In the genomic region with DNA sequence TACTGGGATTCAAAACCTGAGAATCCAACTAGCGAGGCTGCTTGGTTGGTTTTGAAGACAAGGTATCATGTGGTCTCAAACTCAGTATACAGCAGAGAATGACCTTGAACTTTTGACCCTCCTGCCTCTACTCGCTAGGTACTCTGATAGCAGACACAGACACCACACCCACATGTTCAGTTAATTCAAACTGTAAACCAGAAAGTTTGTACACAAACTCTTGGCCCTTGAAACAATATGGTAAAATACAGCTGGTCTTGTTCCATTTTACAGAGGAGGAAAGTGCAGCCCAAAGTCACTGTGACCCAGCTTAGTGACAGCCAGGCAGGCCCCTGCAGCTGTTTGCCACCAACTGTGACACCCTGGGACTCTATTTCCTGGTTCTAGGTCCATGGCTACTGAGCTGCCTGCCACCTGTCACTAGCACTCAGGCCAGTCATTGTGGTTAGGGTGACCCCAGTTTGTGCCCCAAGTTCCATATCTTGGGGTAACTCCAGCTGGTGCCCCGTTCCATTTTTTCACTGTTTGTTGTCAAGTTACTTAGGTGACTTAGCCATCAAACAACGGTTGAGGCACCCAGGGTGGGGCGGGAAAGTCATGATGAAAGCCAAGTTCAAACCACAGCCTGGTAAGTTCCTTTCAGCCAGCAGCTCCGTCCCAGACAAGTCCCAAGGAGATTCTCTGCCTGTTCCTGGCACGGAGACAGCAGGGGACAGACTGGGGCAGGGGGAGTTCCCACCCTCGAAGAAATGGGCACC, we compare ENCODE assay signal across 8 mouse cellular contexts. TPM values are rescaled to one million over a fixed set of nuclear protein-coding genes. Genes with fewer than 3 reads are reported as not detected.
DNase-seq lines count a peak whose midpoint lies in the region; ATAC-seq and TF ChIP-seq lines count a peak whose summit lies in the region.

No protein-coding gene starts in this region.

- H3K9me3 ChIP-seq in stomach, embryonic 14.5 days (ENCODE audit: control insufficient read depth, low read depth, low read length), result no peaks in the 10 kb centered on the region

- no peak overlapping the region for H3K9ac ChIP-seq in stomach, embryonic 14.5 days (replicated peaks; ENCODE audit: low read depth, low read length)

- peaks cover 55% of the 10 kb centered on the region; the same call in 1 of the 2 replicates for H3K79me2 ChIP-seq in macrophage (ENCODE audit: inconsistent target)

- no peak for ATAC-seq in stomach, embryonic 14.5 days (ENCODE audit: insufficient number of reproducible peaks, insufficient read depth, low FRiP score, low read depth)

- H3K4me2 ChIP-seq in stomach, embryonic 14.5 days (replicated peaks; ENCODE audit: low read depth, low read length), result peak overlapping the region; percentile 87

- peak overlapping the region; percentile 97 for H3K27ac ChIP-seq in gastrocnemius, adult 2 months
- peak overlapping the region; percentile 93 for H3K27ac ChIP-seq in brown adipose tissue, adult 24 weeks (replicated peaks; ENCODE audit: low read depth, low read length)
- 0 out of 2 replicates have a peak overlapping the region, but pooled peaks have one; percentile 40 for H3K27ac ChIP-seq in macrophage
- peak overlapping the region; percentile 80 for H3K27ac ChIP-seq in stomach, embryonic 14.5 days (ENCODE audit: low read length)

- DNase-seq in gastrocnemius, adult 2 months, result peak; percentile 58
- no peak for DNase-seq in gastrocnemius, adult 18-20 months (ENCODE audit: low spot score)
- peak; percentile 94 for DNase-seq in induced T-regulatory cell, adult 2 months (ENCODE audit: low read depth)
- no peak for DNase-seq in embryo, embryonic 10.5 days (ENCODE audit: low spot score)
- DNase-seq in cerebellum, postnatal 25 days, result no peak

- H3K4me1 ChIP-seq in brown adipose tissue, adult 24 weeks (ENCODE audit: control insufficient read depth, insufficient read depth, insufficient read length, low read length), result peaks cover 40% of the 10 kb centered on the region
- H3K4me1 ChIP-seq in stomach, embryonic 14.5 days (ENCODE audit: control insufficient read depth, insufficient read depth, low read length), result peaks cover 38% of the 10 kb centered on the region

- no peaks in the 10 kb centered on the region for H3K36me3 ChIP-seq in macrophage (ENCODE audit: inconsistent target)
- H3K36me3 ChIP-seq in stomach, embryonic 14.5 days (ENCODE audit: control insufficient read depth, insufficient read depth, low read length), result no peaks in the 10 kb centered on the region

- intact Hi-C loops in gastrocnemius, adult 2 months (cut with DNase I), result loop anchor here (5.0 kb wide), 1 partner anchor 43 kb away; a partner anchor contains a TSS

- peak overlapping the region; percentile 87 for H3K4me3 ChIP-seq in gastrocnemius, adult 2 months
- peak overlapping the region; percentile 97 for H3K4me3 ChIP-seq in brown adipose tissue, adult 24 weeks (ENCODE audit: insufficient read depth, low read depth, low read length)
- peak overlapping the region; percentile 45 for H3K4me3 ChIP-seq in macrophage (ENCODE audit: inconsistent target)
- peak overlapping the region; percentile 61 for H3K4me3 ChIP-seq in stomach, embryonic 14.5 days (ENCODE audit: low read depth, low read length)

- TF ChIP-seq CTCF in gastrocnemius, adult 2 months (IDR thresholded peaks at IDR 0.05), result no peak

- no peaks in the 10 kb centered on the region for H3K27me3 ChIP-seq in stomach, embryonic 14.5 days (ENCODE audit: control insufficient read depth, insufficient read depth, low read length)

- WGBS in macrophage (ENCODE audit: missing documents), result 39% methylated on average over 8 of the region's 8 CpGs
- 37% methylated on average over 8 of the region's 8 CpGs for WGBS in stomach, embryonic 14.5 days

RNA-seq across cellular contexts. Expression of a gene that starts 1.2 kb away (rescaled TPM):
- total RNA-seq in gastrocnemius, adult 2 months (2021), result 10 to 100 TPM; 16.3 to 27.7 TPM
- 10 to 100 TPM; 16.9 to 22.9 TPM for total RNA-seq in gastrocnemius, adult 18-20 months (2021)
- 30.1 and 34.2 TPM in 2 replicates for polyA plus RNA-seq in brown adipose tissue, adult 24 weeks (2012; ENCODE audit: insufficient read depth, insufficient read length, missing spikeins)
- total RNA-seq in macrophage (2018; cell fraction: chromatin; rRNA removed), result 100 to 1,000 TPM in 9 of 26 experiments, 10 to 100 TPM in 17; 18.0 to 360 (median 72.3) TPM
- total RNA-seq in macrophage (2018; cell fraction: cytosol; rRNA removed), result 100 to 1,000 TPM in 10 of 26 experiments, 10 to 100 TPM in 16; 30.6 to 139 (median 64.6) TPM
- 100 to 1,000 TPM in 11 of 26 experiments, 10 to 100 TPM in 15; 40.1 to 399 (median 96.9) TPM for total RNA-seq in macrophage (2018; cell fraction: nucleus; rRNA removed)
- polyA plus RNA-seq in macrophage (2018), result 33.0 to 180 TPM (median 147 TPM) in 3 replicates
- polyA plus RNA-seq in stomach, embryonic 14.5 days (2014; fragmentation: Nextera tagmentation; extraction: Ambion mirVana), result 39.2 and 40.7 TPM in 2 replicates

RNA-seq across cellular contexts. Expression of a gene that starts 24.9 kb away (rescaled TPM):
- total RNA-seq in gastrocnemius, adult 2 months (2021), result 10 to 100 TPM; 11.2 to 13.1 TPM
- 10 to 100 TPM; 10.0 to 11.1 TPM for total RNA-seq in gastrocnemius, adult 18-20 months (2021)
- 7.7 and 14.1 TPM in 2 replicates for polyA plus RNA-seq in brown adipose tissue, adult 24 weeks (2012; ENCODE audit: insufficient read depth, insufficient read length, missing spikeins)
- total RNA-seq in macrophage (2018; cell fraction: chromatin; rRNA removed), result 10 to 100 TPM in 24 of 26 experiments, 1 to 10 TPM in 2; 8.1 to 68.9 (median 39.1) TPM
- total RNA-seq in macrophage (2018; cell fraction: cytosol; rRNA removed), result 10 to 100 TPM; 19.7 to 36.9 (median 27.3) TPM
- total RNA-seq in macrophage (2018; cell fraction: nucleus; rRNA removed), result 10 to 100 TPM; 14.2 to 62.7 (median 30.3) TPM
- polyA plus RNA-seq in macrophage (2018), result 12.5 to 63.9 TPM (median 26.0 TPM) in 3 replicates
- polyA plus RNA-seq in stomach, embryonic 14.5 days (2014; fragmentation: Nextera tagmentation; extraction: Ambion mirVana), result 141 and 147 TPM in 2 replicates

RNA-seq across cellular contexts. Expression of a gene that starts 40.9 kb away (rescaled TPM):
- 10 to 100 TPM; 25.8 to 29.9 TPM for total RNA-seq in gastrocnemius, adult 2 months (2021)
- total RNA-seq in gastrocnemius, adult 18-20 months (2021), result 10 to 100 TPM; 23.0 to 24.3 TPM
- 98.1 and 111 TPM in 2 replicates for polyA plus RNA-seq in brown adipose tissue, adult 24 weeks (2012; ENCODE audit: insufficient read depth, insufficient read length, missing spikeins)
- 100 to 1,000 TPM; 197 to 855 (median 544) TPM for total RNA-seq in macrophage (2018; cell fraction: chromatin; rRNA removed)
- total RNA-seq in macrophage (2018; cell fraction: cytosol; rRNA removed), result 100 to 1,000 TPM in 19 of 26 experiments, 10 to 100 TPM in 7; 81.1 to 165 (median 118) TPM
- 100 to 1,000 TPM; 156 to 497 (median 323) TPM for total RNA-seq in macrophage (2018; cell fraction: nucleus; rRNA removed)
- 76.4 to 110 TPM (median 109 TPM) in 3 replicates for polyA plus RNA-seq in macrophage (2018)
- 30.1 and 30.7 TPM in 2 replicates for polyA plus RNA-seq in stomach, embryonic 14.5 days (2014; fragmentation: Nextera tagmentation; extraction: Ambion mirVana)

Comparison
In these comparisons a context has a peak if more than half of its experiments do, and no peak if none do; other contexts are left out.
1. DNase-seq: peak in gastrocnemius, adult 2 months (single experiment) and induced T-regulatory cell, adult 2 months (single experiment); none in gastrocnemius, adult 18-20 months (single experiment), embryo, embryonic 10.5 days (single experiment) and cerebellum, postnatal 25 days (0 of 2).
2. H3K27ac ChIP-seq: peak in every context shown above with its lines; median percentile 97 in gastrocnemius, adult 2 months; 93 in brown adipose tissue, adult 24 weeks; 80 in stomach, embryonic 14.5 days; 40 in macrophage.
3. H3K4me3 ChIP-seq: peak in every context shown above with its lines; median percentile 97 in brown adipose tissue, adult 24 weeks; 87 in gastrocnemius, adult 2 months; 61 in stomach, embryonic 14.5 days; 45 in macrophage.